Mouse (Mus musculus): ENCODE measurements around the gene Cacna1e.

Gene Cacna1e

DNA sequence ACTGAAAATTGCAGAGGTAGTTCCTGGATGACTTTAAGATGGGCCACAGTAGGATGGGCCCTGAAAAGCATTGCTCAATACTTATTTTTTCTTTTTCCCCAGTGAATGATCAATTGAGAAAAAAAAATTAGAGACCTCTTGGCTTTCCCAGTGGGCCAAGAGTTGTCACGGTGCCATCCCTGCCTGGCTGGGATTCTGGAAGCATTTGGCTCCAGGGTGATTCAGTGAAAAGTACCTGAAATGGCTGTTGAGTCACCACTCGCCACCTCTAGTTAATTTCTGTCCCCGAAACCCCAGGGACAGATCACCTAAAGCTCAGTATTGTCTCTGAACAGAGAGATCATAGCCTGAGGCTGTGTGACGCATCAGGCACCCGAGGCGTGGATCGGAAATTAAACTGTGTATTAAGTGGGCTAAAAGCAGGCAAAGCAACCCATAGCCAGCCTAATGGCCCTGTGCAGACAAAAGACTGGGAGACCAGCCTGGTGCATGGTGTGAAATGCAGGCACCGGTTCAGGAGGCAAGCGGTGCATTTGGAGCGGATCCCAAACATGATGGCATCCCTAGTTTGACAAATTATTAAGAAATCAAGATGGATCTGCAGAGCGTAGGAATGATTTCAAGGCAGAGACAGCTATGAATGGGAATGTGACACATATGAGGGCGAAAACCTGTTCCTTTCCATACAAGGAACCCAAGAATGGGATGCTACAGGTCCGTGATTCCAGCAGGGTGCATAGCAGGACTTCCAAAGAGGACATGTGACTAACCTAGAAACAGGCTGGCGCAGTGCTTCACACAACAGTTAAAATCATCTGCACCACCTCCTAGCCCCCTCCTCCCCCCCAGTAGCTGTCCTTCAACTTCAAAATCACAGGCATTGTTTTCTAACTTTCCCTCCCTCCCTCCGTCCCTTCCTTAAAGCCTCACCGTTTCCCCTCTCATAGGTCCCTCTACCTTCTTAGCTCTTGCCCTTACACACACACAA, 261.3 kb downstream of the Cacna1e start:
- no peak for DNase-seq (ENCODE audit: low spot score)

DNA sequence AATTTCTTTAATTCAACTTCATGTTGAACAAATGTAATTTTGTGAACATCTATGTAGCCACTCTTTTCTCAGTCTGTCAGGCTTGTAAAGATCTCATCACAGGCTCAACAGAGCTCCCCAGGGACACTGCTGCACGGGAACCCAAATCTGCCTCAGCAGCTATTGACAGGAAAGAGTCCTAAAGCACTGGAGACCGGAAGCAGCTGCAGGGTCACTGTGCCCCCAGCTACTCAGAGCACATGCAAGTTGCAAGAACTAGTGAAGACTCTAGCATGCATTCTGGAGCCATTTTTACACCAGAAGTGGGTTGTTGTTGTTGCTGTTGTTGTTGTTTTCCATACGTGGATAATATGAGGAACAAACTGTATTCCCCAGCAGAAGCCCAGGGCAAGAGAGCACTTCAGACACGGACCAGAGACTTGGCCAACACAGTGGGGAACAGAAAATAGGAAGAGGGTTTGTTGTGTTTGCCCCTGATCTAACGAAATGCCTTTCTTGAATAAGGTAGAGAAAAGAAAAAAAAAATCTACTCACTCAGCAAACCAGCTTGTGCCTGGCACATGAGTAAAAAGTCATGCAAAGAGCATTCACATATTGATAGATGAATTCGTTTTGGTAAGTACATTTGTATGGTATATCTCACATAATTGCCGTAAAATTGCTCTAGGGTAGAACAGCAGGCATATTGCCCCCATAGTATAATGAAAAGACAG, 266.4 kb downstream of the Cacna1e start:
- no peak for DNase-seq (ENCODE audit: low spot score)

DNA sequence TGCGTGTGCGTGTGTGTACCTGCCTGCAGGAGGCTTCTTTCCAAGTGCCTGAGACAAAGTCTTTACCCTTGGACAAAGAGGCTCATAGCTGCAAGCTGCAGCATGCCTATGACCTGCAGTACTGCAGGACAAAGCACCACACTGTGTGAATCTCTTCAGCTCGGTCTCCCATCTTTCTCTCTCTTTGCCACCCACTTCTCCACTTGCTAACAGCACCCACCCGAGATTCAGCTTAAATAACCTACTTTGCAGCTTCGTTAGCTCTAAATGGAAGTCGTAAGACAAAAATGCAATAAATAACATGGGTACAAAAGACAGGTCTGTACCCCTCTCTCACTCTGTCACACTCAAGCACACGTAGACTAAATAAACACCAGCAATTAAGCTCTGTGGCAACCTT, 268.5 kb downstream of the Cacna1e start:
- no peak for DNase-seq (ENCODE audit: low spot score)

DNA sequence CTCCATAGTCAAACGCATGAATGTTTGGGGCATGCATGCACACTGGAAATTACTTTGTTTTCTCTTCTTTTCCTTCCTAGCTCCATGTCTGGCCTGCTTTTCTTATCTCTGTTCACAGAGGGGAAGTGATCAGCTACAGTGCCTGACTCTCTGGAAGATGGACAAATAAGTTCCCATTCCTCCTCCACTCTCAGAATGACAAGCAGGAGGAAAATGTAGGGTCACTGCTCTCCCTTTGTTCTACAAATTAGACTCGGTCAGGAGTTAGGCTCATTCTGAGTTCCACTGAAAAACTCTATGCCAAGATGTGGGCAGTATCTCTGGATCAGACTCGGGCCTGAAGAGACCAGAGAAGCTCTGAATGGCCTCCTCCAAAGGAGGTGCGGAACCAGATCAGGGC, 275.8 kb downstream of the Cacna1e start:
- no peak for DNase-seq (ENCODE audit: low spot score)

DNA sequence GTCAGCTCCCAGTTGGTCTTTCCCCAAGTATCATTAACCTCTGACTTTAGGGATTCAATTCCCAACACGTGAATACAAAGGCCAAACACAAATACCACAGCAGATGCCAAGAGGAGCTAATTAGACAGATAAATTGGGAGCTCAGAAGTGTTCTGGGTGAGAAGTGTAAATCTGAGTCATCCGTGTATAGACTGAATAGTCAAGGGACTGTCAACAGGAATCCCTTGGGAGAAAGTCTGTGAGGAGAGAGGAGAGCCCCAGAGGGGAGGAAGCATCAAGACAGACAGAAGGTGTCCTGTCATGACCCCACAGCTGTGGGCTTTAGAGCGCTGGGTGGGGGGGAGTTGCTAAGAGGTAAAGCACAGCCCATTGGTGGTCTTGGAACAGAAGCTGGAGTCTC, 276.9 kb downstream of the Cacna1e start:
- no peak for DNase-seq (ENCODE audit: low spot score)

DNA sequence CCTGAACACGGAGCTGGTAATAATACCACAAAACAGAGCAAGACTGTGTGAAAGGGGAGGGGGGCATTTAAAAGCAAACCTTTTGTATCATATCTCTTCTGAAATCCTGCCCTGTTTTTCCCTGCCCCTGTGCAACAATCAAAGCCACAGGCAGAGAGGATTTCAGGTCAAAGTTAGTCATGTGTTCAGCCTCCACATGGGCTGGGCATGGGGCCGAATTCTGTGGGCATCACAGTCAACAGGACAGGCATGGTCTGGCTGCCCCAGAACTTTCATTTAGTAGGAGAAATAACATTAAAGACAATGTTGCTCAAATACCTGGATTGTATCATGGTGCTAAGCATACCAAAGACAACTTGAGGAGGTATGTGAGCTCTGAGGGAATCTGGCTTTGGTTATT, 278.7 kb downstream of the Cacna1e start:
- DNase-seq (ENCODE audit: low spot score): no peak

DNA sequence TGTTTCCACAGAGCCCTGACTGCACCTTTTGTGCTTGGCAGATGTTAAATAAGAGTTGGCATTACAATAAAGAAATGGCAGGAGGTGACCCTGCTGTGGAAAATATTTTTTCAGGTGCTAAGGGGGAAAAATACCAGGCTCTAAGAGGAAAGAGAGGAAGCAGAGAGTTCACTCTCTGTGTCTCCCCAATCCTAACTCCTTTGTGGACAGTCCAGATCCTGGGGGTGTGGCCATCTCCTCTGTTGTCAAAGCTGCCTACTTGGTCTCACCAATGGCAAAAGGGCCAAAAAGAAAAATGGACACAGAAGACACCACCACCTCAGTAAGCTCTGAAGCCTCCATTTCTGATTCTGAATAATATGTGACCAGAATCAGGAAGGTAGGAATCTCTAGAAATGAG, 280.5 kb downstream of the Cacna1e start:
- DNase-seq (ENCODE audit: low spot score): no peak

DNA sequence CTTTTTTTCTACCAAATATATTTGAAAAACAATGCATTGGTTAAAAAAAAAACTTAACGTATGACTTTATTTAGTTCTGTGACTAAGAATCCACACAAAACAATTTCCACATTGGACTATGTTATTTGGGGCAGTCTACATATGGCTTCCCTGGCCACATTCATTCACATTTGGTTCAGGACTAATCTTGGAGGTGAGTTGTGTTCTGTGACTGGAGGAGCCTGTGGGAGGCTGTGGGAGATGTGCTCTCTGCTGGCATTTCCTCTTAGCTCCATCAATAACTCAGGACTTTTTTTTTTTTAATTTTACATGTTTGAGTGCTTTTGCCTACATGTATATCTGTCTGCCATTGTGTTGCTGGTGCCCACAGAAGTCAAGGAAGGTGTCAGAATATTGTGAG, 281.8 kb downstream of the Cacna1e start:
- no peak for DNase-seq (ENCODE audit: low spot score)

DNA sequence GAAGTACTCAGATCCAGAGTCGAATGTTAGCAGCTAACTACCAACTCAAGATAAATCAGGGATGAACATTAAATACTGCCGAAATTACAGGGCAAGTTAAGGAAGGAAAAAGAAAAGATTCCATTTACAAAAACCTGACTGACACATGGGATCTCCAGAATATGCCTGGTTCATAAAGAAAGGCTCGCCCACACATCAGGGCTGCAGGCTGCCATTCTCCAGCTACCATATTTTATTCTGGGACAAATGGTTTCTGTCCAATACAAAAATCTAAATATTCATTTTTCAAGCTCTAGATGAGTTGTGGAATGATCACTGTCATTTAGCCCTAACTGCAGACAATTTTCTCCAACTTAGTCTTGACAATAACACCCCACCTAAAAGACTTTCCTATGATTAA, 301.8 kb downstream of the Cacna1e start:
- DNase-seq (ENCODE audit: low spot score): no peak

DNA sequence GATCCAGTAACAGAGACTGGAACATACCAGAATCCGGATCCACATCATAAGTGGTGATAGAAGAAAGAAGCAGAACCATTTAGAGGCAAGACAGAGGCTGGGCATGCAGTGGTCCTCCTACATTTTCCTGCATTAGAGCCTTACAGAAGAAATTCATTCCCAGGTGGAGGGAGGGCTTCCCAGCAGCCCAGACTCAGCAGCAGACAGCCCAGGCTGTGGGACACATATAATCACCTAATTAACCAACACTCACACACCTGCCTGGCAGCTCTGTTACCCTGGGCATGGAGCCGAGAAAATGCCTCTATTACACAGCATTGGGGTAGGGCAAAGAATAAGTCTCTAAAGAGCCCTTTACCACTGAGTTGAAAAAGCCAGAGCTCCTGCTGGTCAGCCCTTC, 304.4 kb downstream of the Cacna1e start:
- DNase-seq (ENCODE audit: low spot score): no peak

DNA sequence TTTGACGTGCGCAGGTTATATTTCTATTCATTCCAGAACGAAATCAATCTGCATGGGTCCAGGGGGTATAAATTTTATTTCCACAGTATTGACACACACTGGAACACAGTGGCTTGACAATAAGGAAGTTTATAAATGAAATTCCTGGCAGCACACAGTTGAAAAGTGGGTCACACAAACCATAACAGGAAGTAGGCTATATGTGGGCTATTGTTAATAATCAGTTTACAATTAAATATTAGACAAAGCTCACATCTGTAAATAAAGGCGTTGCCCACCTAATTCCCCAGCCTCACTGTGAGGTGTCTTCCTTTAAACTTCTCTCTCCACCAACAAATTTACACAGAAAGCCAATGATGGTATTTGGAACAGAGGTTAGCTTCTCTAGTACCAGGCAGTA, 305.6 kb downstream of the Cacna1e start:
- DNase-seq (ENCODE audit: low spot score): no peak

DNA sequence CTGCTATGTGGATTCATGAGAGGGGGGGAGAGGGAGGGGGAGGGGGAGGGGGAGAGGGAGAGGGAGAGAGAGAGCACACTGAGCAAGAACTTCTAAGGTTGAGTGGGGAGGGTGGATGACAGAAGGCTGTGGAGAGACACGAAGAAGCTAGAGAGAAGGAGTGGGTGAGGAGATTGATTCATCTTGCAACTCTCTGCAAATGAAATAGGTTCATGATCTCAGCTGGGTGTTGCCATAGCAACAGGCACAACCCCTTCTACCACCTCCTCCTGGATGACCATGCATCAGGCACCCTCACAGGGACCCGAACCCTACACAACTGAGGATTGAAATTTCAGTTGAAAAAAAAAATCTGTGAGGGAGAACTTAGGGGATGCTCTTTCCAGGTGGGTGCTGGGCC, 307.9 kb downstream of the Cacna1e start:
- DNase-seq (ENCODE audit: low spot score): no peak

DNA sequence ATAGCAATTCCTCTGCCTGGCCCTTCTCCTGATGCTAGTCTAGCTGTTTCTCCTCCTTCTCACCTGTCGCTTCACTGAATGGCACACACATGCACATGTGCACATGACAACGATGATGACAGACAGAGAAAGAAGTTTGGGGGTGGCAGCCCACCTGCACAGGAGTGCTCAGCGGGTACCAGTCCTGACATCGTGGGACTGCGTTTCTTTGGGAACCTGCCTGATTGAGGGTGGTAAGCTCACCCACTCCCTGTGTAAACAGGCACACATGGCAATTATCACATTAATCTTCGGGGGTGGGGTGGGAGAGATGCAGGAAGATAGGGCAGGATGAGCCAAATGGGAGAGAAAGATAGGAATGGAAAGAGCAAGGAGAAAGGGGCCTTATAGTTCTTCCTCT, 318.3 kb downstream of the Cacna1e start:
- no peak for DNase-seq (ENCODE audit: low spot score)

DNA sequence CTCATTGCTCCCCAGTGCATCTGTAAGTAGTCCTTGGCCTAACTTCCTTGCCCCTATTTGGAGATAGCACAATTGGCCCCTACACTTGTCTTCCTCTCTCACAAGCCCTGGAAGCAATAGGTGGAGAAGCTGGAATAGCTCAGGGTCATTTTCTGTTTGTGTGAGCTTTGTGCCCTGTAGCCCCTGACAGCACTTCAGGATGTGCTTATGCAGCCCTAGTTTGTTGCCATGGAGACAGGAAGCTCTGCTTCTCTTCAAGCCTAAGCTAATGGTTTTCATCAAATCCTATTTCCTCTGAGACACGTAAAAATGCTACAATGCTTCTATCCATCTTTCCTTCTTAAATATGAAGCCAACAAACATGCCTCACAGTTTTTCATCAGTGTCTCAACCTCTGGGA, 328.5 kb downstream of the Cacna1e start:
- no peak for DNase-seq (ENCODE audit: low spot score)

DNA sequence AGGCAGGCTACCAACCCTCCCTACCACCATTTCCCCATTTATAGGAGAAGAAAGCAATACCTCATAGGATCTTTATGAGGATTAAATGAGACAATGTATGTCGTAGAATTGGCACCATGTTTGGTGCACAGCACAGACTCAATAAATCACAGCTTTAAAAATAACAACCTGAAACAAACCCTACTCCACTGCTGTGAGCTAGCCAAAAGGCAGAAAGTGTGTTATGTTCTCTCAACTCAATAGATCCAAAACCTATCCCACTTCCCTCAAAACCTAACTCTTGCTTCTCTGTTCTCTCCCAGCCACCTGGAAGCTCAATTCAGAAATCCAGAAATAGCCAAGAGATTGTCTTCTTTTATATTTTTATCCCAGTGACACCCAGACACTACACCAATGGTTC, 331.2 kb downstream of the Cacna1e start:
- DNase-seq (ENCODE audit: low spot score): no peak

DNA sequence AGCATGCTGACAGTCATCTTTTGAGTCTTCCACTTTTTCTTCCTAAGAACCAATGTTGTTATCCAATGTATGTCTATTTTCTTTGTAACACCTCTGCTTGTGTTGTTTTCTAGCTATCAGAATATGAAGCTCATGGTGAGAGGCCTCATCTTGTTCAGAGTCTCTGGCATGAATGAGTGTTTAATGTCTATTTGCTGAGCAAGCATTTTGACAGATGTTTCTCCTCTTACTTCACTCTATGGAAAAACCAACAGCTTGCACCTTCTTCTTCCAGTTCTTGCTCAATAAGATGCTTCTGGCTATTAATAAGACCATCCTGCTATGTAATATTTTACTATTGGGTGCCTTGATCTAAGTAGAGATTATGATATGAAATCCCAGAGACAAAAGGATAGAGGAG, 346.9 kb downstream of the Cacna1e start:
- no peak for DNase-seq (ENCODE audit: low spot score)

DNA sequence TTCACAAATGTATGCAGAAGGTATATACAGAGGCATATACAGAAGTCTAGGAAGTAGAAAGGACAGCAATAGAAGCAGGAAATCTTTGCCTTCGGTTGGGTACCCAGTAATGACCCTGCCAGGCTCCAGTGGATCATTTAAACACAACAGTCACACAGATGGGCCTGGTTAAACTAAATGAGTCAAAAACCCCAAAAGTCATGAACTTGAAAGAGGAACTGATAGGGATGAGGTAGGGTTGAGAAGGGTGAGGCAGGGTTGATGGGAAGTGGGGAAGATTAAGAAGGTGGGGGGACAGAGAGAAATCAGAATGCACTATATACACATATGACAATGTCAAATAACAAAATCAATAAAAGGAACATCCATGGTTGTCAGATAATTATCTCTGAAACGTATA, 347.5 kb downstream of the Cacna1e start:
- no peak for DNase-seq (ENCODE audit: low spot score)

DNA sequence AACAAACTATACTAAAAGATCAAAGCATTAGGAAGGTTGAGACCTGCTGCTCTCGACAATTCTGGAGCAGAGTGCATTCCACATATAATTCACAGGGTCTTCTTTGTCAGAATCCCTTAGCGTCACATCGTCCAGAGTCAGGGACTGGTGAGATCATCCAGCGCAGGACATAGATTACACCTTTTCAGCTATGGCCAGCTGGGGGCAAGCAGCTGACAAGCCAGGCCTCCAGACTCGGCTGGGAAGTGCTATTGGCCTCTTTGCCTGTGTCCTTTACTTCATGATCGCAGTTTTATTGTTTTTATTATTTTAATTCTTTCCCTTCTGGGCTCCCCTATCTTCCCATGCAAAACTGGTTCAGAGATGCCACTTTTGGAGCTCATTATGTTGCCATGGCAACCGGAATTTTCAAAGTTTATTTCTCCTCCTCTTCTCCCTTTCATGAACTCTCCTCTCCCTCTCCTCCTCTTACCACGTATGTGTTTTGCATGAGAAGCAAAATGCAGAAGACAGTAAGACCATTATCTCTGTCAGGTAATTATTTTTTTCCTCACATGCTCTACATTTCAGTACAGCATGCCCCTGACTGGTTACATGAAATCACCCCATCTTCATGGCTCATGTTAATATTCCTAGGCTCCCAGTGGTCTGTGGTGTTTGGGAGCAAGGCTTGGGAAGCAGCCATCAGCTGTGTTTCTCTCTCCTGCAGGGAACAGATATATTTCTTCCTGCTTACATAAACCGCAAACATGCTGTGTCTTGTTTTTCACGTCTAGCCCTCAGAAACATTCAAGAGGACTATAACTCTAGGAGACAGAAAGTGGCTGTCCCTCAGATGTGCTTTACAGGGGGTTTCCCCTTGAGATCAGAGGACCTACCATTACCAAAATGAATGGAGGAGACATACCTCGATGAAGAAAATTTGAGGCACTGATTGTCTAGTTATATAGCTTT, 351.0 kb downstream of the Cacna1e start:
- no peak for DNase-seq (ENCODE audit: low spot score)

DNA sequence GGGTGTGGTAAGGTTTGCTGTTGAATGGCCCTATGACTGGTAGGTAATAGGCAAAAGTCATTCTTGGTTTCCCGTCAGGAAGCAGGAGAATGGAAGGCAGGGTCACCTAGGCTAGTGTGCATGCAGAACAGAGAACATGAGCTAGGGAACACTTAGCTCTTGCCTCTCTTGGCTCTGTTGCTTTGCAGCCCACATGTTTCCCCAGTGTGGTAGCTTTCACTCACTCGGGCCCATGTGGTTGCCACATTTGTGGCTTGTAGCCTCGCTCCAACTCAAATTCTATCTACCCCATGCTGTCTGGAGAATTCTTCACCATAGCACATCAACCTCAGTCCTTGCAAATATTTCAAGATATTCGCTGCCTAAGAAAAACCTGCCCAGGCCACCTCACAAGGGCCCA, 354.6 kb downstream of the Cacna1e start:
- no peak for DNase-seq (ENCODE audit: low spot score)

DNA sequence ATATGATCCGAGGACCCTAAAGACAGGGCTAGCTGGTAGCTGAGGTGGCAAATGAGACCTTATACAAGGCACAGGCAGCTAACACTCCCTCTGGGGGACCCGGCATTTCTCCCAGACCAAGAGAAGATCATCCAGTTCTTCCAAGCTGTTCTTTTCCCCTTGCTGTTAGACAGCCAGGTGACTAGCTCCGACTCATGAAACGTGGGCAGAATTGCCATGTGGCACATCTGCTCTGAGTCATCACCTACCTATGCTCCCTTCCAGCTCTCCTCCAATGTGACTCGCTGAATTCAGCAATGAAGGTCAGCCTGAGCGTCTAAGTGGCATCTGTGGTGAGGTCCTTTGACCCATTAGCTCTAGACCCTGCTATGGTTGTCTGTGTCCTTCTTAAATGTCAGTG, 355.5 kb downstream of the Cacna1e start:
- no peak for DNase-seq (ENCODE audit: low spot score)

DNA sequence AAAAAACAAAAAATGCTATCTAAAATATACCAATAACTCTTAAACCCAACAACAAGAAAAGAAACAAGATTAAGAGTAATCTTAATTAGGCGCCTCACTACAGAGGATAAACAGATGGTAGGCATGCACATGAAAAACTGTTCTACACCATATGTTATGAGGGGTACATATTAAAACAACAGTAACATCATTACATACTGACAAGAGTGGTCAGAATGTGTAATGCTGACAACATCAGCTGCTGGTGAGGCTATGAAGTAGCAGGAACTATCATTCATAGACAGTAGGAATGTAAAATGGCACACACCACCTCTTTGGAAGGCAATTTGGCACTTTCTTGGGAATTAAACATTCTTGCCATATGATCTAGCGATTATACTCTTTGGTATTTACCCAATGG, 363.6 kb downstream of the Cacna1e start:
- no peak for DNase-seq (ENCODE audit: low spot score)

DNA sequence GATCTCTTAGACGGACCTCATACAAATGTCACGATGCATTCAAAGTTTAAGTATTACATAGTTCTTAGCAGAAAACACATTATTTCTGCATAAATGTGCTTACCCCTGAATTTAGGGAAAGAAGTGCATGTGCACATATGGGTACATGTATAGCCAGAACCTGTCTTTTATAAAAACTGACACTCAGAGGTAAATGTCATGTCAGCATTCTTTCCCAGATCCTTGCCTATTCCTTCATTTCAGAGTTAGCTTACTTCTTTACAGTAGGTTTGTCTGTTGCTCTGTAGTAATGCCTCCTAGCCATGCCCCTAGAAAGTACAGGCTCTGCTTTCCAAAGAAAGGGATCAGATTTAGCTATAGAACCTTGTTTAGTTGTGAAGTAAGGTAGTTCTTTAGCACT, 369.0 kb downstream of the Cacna1e start:
- DNase-seq (ENCODE audit: low spot score): no peak

Data from ovary, postnatal 10 days (tissue).